In genomic region chr11:88895800-88896232, GRCm38 (mm10) we compare ENCODE assay signal across 8 mouse cellular contexts. TPM values are rescaled to one million over a fixed set of nuclear protein-coding genes. Genes with fewer than 3 reads are reported as not detected.
A peak's percentile ranks its signal among the peaks of the same experiment; 100 is the strongest.
DNase-seq lines count a peak whose midpoint lies in the region; ATAC-seq and TF ChIP-seq lines count a peak whose summit lies in the region.
"Not testable (repeated sequence)": the region's sequence is repeated elsewhere in the genome, so short reads cannot be mapped to it uniquely, and the experiment has no call there.

No protein-coding gene starts in this region.

- not testable (repeated sequence) for TF ChIP-seq POLR2A in cerebellum, adult 2 months (IDR thresholded peaks at IDR 0.05; ENCODE audit: borderline replicate concordance, insufficient read depth, low read length)

- not testable (repeated sequence) for H3K27me3 ChIP-seq in cerebellum, adult 2 months (ENCODE audit: control insufficient read depth, insufficient read depth, low read length); forebrain, embryonic 15.5 days; heart, embryonic 12.5 days (replicated peaks); intestine, embryonic 16.5 days (replicated peaks; ENCODE audit: control insufficient read depth, insufficient read depth, low read length); liver, embryonic 16.5 days (ENCODE audit: control insufficient read depth, insufficient read depth, low read depth, low read length); neural tube, embryonic 12.5 days (replicated peaks)

- TF ChIP-seq CTCF in cerebellum, adult 2 months (IDR thresholded peaks at IDR 0.05; ENCODE audit: borderline replicate concordance, insufficient read depth, low read depth, low read length), result not testable (repeated sequence)

- H3K4me2 ChIP-seq in forebrain, embryonic 15.5 days (replicated peaks), result peak overlapping the region; percentile 31
- H3K4me2 ChIP-seq in heart, embryonic 12.5 days, result peak overlapping the region; percentile 58
- not testable (repeated sequence) for H3K4me2 ChIP-seq in intestine, embryonic 16.5 days (ENCODE audit: low read depth, low read length)
- H3K4me2 ChIP-seq in liver, embryonic 16.5 days (ENCODE audit: low read depth, low read length), result peak overlapping the region; percentile 41; the same call in 1 of the 2 replicates
- peak overlapping the region; percentile 39; the same call in 1 of the 2 replicates for H3K4me2 ChIP-seq in neural tube, embryonic 12.5 days (replicated peaks)

- H3K9ac ChIP-seq in forebrain, embryonic 15.5 days (replicated peaks); heart, embryonic 12.5 days; intestine, embryonic 16.5 days (ENCODE audit: low read depth, low read length); liver, embryonic 16.5 days (ENCODE audit: low read depth, low read length); neural tube, embryonic 12.5 days: not testable (repeated sequence)

- not testable (repeated sequence) for H3K4me3 ChIP-seq in cerebellum, adult 2 months (replicated peaks; ENCODE audit: insufficient read depth, low read depth, low read length)
- H3K4me3 ChIP-seq in forebrain, embryonic 15.5 days, result peak overlapping the region; percentile 30
- peak overlapping the region; percentile 41 for H3K4me3 ChIP-seq in heart, embryonic 12.5 days
- peak overlapping the region; percentile 36 for H3K4me3 ChIP-seq in intestine, embryonic 16.5 days (ENCODE audit: low read length)
- H3K4me3 ChIP-seq in liver, embryonic 16.5 days (ENCODE audit: low read depth, low read length), result peak overlapping the region; percentile 43
- 0 out of 2 replicates have a peak overlapping the region, but pooled peaks have one; percentile 15 for H3K4me3 ChIP-seq in neural tube, embryonic 12.5 days

- not testable (repeated sequence) for H3K36me3 ChIP-seq in forebrain, embryonic 15.5 days; heart, embryonic 12.5 days; intestine, embryonic 16.5 days (ENCODE audit: control insufficient read depth, insufficient read depth, low read length); liver, embryonic 16.5 days (ENCODE audit: control insufficient read depth, insufficient read depth); neural tube, embryonic 12.5 days

- DNase-seq in cerebellum, adult 2 months, result peak; percentile 45 to 75
- DNase-seq in layer of hippocampus, postnatal 14 days (ENCODE audit: low spot score in 2 of 2), result peak; percentile 37 to 52
- peak; percentile 22 to 29 for DNase-seq in thymus, adult 18-20 months

- ATAC-seq in forebrain, embryonic 15.5 days (replicated peaks); heart, embryonic 12.5 days (ENCODE audit: insufficient number of reproducible peaks, low FRiP score); intestine, embryonic 16.5 days; liver, embryonic 16.5 days (ENCODE audit: low read depth); neural tube, embryonic 12.5 days (ENCODE audit: low FRiP score, low read depth): not testable (repeated sequence)

- not testable (repeated sequence) for H3K27ac ChIP-seq in cerebellum, adult 2 months (ENCODE audit: insufficient read depth, low read length); forebrain, embryonic 15.5 days (replicated peaks); heart, embryonic 12.5 days (ENCODE audit: poor library complexity, severe bottlenecking); intestine, embryonic 16.5 days (ENCODE audit: low read length); liver, embryonic 16.5 days (ENCODE audit: low read length); neural tube, embryonic 12.5 days

- H3K4me1 ChIP-seq in cerebellum, adult 2 months (ENCODE audit: control insufficient read depth, insufficient read depth, low read length); forebrain, embryonic 15.5 days; heart, embryonic 12.5 days (replicated peaks); intestine, embryonic 16.5 days (ENCODE audit: control insufficient read depth, insufficient read depth, low read length); liver, embryonic 16.5 days (ENCODE audit: control insufficient read depth, low read depth, low read length); neural tube, embryonic 12.5 days: not testable (repeated sequence)

- not testable (repeated sequence) for H3K9me3 ChIP-seq in forebrain, embryonic 15.5 days; heart, embryonic 12.5 days (replicated peaks); intestine, embryonic 16.5 days (ENCODE audit: control insufficient read depth, low read length); liver, embryonic 16.5 days (replicated peaks; ENCODE audit: control insufficient read depth, low read length); neural tube, embryonic 12.5 days

- 17% methylated on average over 32 of the region's 39 CpGs for WGBS in cerebellum, adult 2 months
- WGBS in forebrain, embryonic 15.5 days, result 35% methylated on average over 38 of the region's 39 CpGs
- 36% methylated on average over 28 of the region's 39 CpGs for WGBS in heart, embryonic 12.5 days
- 32% methylated on average over 19 of the region's 39 CpGs for WGBS in intestine, embryonic 16.5 days
- WGBS in liver, embryonic 16.5 days (ENCODE audit: insufficient replicate concordance), result 36% methylated on average over 24 of the region's 39 CpGs
- 35% methylated on average over 37 of the region's 39 CpGs for WGBS in neural tube, embryonic 12.5 days

RNA-seq across cellular contexts. Expression of gene Akap1, which starts 31.4 kb away (rescaled TPM):
- polyA plus RNA-seq in cerebellum, adult 2 months (2012; rRNA removed), result 41.5 and 42.8 TPM in 2 replicates
- polyA plus RNA-seq in forebrain, embryonic 15.5 days (2015; fragmentation: Nextera tagmentation; extraction: Ambion mirVana), result 30.5 and 34.0 TPM in 2 replicates
- 34.1 and 38.9 TPM in 2 replicates for polyA plus RNA-seq in heart, embryonic 12.5 days (2016; fragmentation: Nextera tagmentation; extraction: Ambion mirVana)
- 27.5 and 28.7 TPM in 2 replicates for polyA plus RNA-seq in intestine, embryonic 16.5 days (2015; fragmentation: Nextera tagmentation; extraction: Ambion mirVana)
- 10 to 100 TPM; 38.9 to 39.8 TPM for total RNA-seq in layer of hippocampus, postnatal 14 days (2021)
- 7.7 and 9.5 TPM in 2 replicates for polyA plus RNA-seq in liver, embryonic 16.5 days (2015; fragmentation: Nextera tagmentation; extraction: Ambion mirVana)
- 23.7 and 24.0 TPM in 2 replicates for polyA plus RNA-seq in neural tube, embryonic 12.5 days (2016; fragmentation: Nextera tagmentation; extraction: Ambion mirVana)

RNA-seq across cellular contexts. Expression of gene Scpep1, which starts 59.4 kb away (rescaled TPM):
- 17.5 and 18.6 TPM in 2 replicates for polyA plus RNA-seq in cerebellum, adult 2 months (2012; rRNA removed)
- 32.7 and 33.8 TPM in 2 replicates for polyA plus RNA-seq in forebrain, embryonic 15.5 days (2015; fragmentation: Nextera tagmentation; extraction: Ambion mirVana)
- 47.2 and 47.5 TPM in 2 replicates for polyA plus RNA-seq in heart, embryonic 12.5 days (2016; fragmentation: Nextera tagmentation; extraction: Ambion mirVana)
- 168 and 189 TPM in 2 replicates for polyA plus RNA-seq in intestine, embryonic 16.5 days (2015; fragmentation: Nextera tagmentation; extraction: Ambion mirVana)
- 10 to 100 TPM; 17.0 to 17.4 TPM for total RNA-seq in layer of hippocampus, postnatal 14 days (2021)
- polyA plus RNA-seq in liver, embryonic 16.5 days (2015; fragmentation: Nextera tagmentation; extraction: Ambion mirVana), result 47.5 and 48.6 TPM in 2 replicates
- polyA plus RNA-seq in neural tube, embryonic 12.5 days (2016; fragmentation: Nextera tagmentation; extraction: Ambion mirVana), result 34.1 and 37.6 TPM in 2 replicates
